Comparison of ENCODE assay signal across 10 mouse cellular contexts in genomic region chr11:99120524-99121217, GRCm38 (mm10). TPM values are rescaled to one million over a fixed set of nuclear protein-coding genes. Genes with fewer than 3 reads are reported as not detected.
DNase-seq lines count a peak whose midpoint lies in the region; ATAC-seq and TF ChIP-seq lines count a peak whose summit lies in the region.
"Had no signal": no experiment of that assay in that cellular context is flagged by ENCODE, and none has a peak within 500 bp of the region (broad histone marks: within the 10 kb centered on the region; RNA-seq: fewer than 3 reads in every experiment).

No protein-coding gene starts in this region.

- no peak overlapping the region for H3K4me3 ChIP-seq in kidney, embryonic 14.5 days (ENCODE audit: low read length)
- H3K4me3 ChIP-seq in embryonic fibroblast, embryonic 13.5 days (ENCODE audit: insufficient read depth, low read length) = no peak overlapping the region
- no peak overlapping the region for H3K4me3 ChIP-seq in hindbrain, embryonic 12.5 days
- H3K4me3 ChIP-seq in midbrain, embryonic 15.5 days = no peak overlapping the region

- H3K9me3 ChIP-seq in kidney, embryonic 14.5 days (ENCODE audit: control insufficient read depth, low read length) = no peaks in the 10 kb centered on the region
- H3K9me3 ChIP-seq in hindbrain, embryonic 12.5 days (replicated peaks) = 0 out of 2 replicates have a peak, but pooled peaks cover 7% of the 10 kb centered on the region
- H3K9me3 ChIP-seq in midbrain, embryonic 15.5 days = no peaks in the 10 kb centered on the region

- TF ChIP-seq CTCF in embryonic fibroblast, embryonic 13.5 days (IDR thresholded peaks at IDR 0.05; ENCODE audit: borderline replicate concordance, insufficient read depth, low read length) = no peak

- peaks cover 12% of the 10 kb centered on the region; the same call in 1 of the 2 replicates for H3K4me1 ChIP-seq in kidney, embryonic 14.5 days (ENCODE audit: control insufficient read depth, insufficient read depth, low read length)
- H3K4me1 ChIP-seq in embryonic fibroblast, embryonic 13.5 days (ENCODE audit: control insufficient read depth, insufficient read depth, low read length) = no peaks in the 10 kb centered on the region
- peaks cover 28% of the 10 kb centered on the region for H3K4me1 ChIP-seq in hindbrain, embryonic 12.5 days
- H3K4me1 ChIP-seq in midbrain, embryonic 15.5 days = peaks cover 15% of the 10 kb centered on the region

- no peak for ATAC-seq in kidney, embryonic 14.5 days (ENCODE audit: low FRiP score, low TSS enrichment)
- ATAC-seq in hindbrain, embryonic 12.5 days (ENCODE audit: low FRiP score) = no peak
- ATAC-seq in midbrain, embryonic 15.5 days (replicated peaks) = no peak
- ATAC-seq in activated CD4-positive, CD25-positive, alpha-beta regulatory T cell, adult 4 months = no peak
- ATAC-seq in erythroid progenitor cell, adult 5-6 weeks (replicated peaks; ENCODE audit: low FRiP score, poor library complexity, severe bottlenecking) = no peak

- no peaks in the 10 kb centered on the region for H3K27me3 ChIP-seq in kidney, embryonic 14.5 days (ENCODE audit: control insufficient read depth, insufficient read depth, low read length)
- H3K27me3 ChIP-seq in hindbrain, embryonic 12.5 days = no peaks in the 10 kb centered on the region
- no peaks in the 10 kb centered on the region for H3K27me3 ChIP-seq in midbrain, embryonic 15.5 days (replicated peaks)

- no peaks in the 10 kb centered on the region for H3K36me3 ChIP-seq in kidney, embryonic 14.5 days (ENCODE audit: control insufficient read depth, insufficient read depth, low read length)
- no peaks in the 10 kb centered on the region for H3K36me3 ChIP-seq in hindbrain, embryonic 12.5 days
- no peaks in the 10 kb centered on the region for H3K36me3 ChIP-seq in midbrain, embryonic 15.5 days (replicated peaks)

- H3K4me2 ChIP-seq in kidney, embryonic 14.5 days (replicated peaks; ENCODE audit: low read depth, low read length) = no peak overlapping the region
- 0 out of 2 replicates have a peak overlapping the region, but pooled peaks have one; percentile 15 for H3K4me2 ChIP-seq in hindbrain, embryonic 12.5 days (replicated peaks)
- H3K4me2 ChIP-seq in midbrain, embryonic 15.5 days = no peak overlapping the region

- no peak for TF ChIP-seq POLR2A in embryonic fibroblast, embryonic 13.5 days (IDR thresholded peaks at IDR 0.05; ENCODE audit: low read depth, low read length)

- 48% methylated on average over 20 of the region's 20 CpGs for WGBS in kidney, embryonic 14.5 days
- WGBS in hindbrain, embryonic 12.5 days = 41% methylated on average over 20 of the region's 20 CpGs
- 32% methylated on average over 20 of the region's 20 CpGs for WGBS in midbrain, embryonic 15.5 days

- no peak for DNase-seq in kidney, adult 9 months
- no peak for DNase-seq in right cerebral cortex, postnatal 4 days

- no peak overlapping the region for H3K27ac ChIP-seq in kidney, embryonic 14.5 days (ENCODE audit: low read depth, low read length)
- H3K27ac ChIP-seq in embryonic fibroblast, embryonic 13.5 days (ENCODE audit: insufficient read depth, low read length) = peak overlapping the region; percentile 61
- H3K27ac ChIP-seq in hindbrain, embryonic 12.5 days = peak overlapping the region; percentile 70
- H3K27ac ChIP-seq in midbrain, embryonic 15.5 days = peak overlapping the region; percentile 43
- H3K27ac ChIP-seq: liver, embryonic 14.5 days had no signal

- H3K9ac ChIP-seq in kidney, embryonic 14.5 days (ENCODE audit: low read depth, low read length) = peak overlapping the region; percentile 14; the same call in 1 of the 2 replicates
- peak overlapping the region; percentile 41 for H3K9ac ChIP-seq in hindbrain, embryonic 12.5 days
- no peak overlapping the region for H3K9ac ChIP-seq in midbrain, embryonic 15.5 days
- H3K9ac ChIP-seq: liver, embryonic 14.5 days had no signal

RNA-seq across cellular contexts. Expression of gene Tns4, which starts 31.6 kb away (rescaled TPM):
- 0.11 and 0.20 TPM in 2 replicates for polyA plus RNA-seq in kidney, embryonic 14.5 days (2014; fragmentation: Nextera tagmentation; extraction: Ambion mirVana)
- polyA plus RNA-seq in embryonic fibroblast, embryonic 13.5 days (2011; ENCODE audit: insufficient read length, low read depth, missing spikeins) = not detected in 2 replicates
- 0.32 and 0.36 TPM in 2 replicates for polyA plus RNA-seq in hindbrain, embryonic 12.5 days (2016; fragmentation: Nextera tagmentation; extraction: Ambion mirVana)
- polyA plus RNA-seq in midbrain, embryonic 15.5 days (2015; fragmentation: Nextera tagmentation; extraction: Ambion mirVana) = 0.09 TPM in 1 of 2 replicates, not detected in the other
- not detected for polyA plus RNA-seq in activated CD4-positive, CD25-positive, alpha-beta regulatory T cell, adult 4 months (2017; shearing (Covaris generic))
- not detected in 2 replicates for total RNA-seq in erythroid progenitor cell, adult 5-6 weeks (2015; ENCODE audit: low replicate concordance)
- 2.6 and 3.1 TPM in 2 replicates for total RNA-seq in erythroid progenitor cell, adult 5-6 weeks (2017; ENCODE audit: low replicate concordance)
- total RNA-seq: MEL had no signal

RNA-seq across cellular contexts. Expression of gene Ccr7, which starts 34.2 kb away (rescaled TPM):
- polyA plus RNA-seq in kidney, embryonic 14.5 days (2014; fragmentation: Nextera tagmentation; extraction: Ambion mirVana) = 0.13 TPM in 1 of 2 replicates, not detected in the other
- not detected in 2 replicates for polyA plus RNA-seq in embryonic fibroblast, embryonic 13.5 days (2011; ENCODE audit: insufficient read length, low read depth, missing spikeins)
- polyA plus RNA-seq in hindbrain, embryonic 12.5 days (2016; fragmentation: Nextera tagmentation; extraction: Ambion mirVana) = 0.25 and 0.42 TPM in 2 replicates
- 0.09 TPM in 1 of 2 replicates, not detected in the other for polyA plus RNA-seq in midbrain, embryonic 15.5 days (2015; fragmentation: Nextera tagmentation; extraction: Ambion mirVana)
- polyA plus RNA-seq in activated CD4-positive, CD25-positive, alpha-beta regulatory T cell, adult 4 months (2017; shearing (Covaris generic)) = 100 to 1,000 TPM; 243 to 261 TPM
- 1.4 and 8.0 TPM in 2 replicates for total RNA-seq in erythroid progenitor cell, adult 5-6 weeks (2015; ENCODE audit: low replicate concordance)
- total RNA-seq in erythroid progenitor cell, adult 5-6 weeks (2017; ENCODE audit: low replicate concordance) = 1.3 and 2.0 TPM in 2 replicates

Comparison
In these comparisons a context has a peak if more than half of its experiments do, and no peak if none do; other contexts are left out.
1. RNA of gene Ccr7, which starts 34.2 kb away (polyA plus RNA-seq): 243 to 261 TPM in activated CD4-positive, CD25-positive, alpha-beta regulatory T cell, adult 4 months; 0.25 to 0.42 TPM in hindbrain, embryonic 12.5 days, 0.13 TPM in kidney, embryonic 14.5 days, not detected in embryonic fibroblast, embryonic 13.5 days and 0.09 TPM in midbrain, embryonic 15.5 days; every median in the first group is over 100 times any median in the second.